Mouse (Mus musculus) CH12.LX (cell line): ENCODE results near the gene Tnp2. TPM values are rescaled to one million over a fixed set of nuclear protein-coding genes. Genes with fewer than 3 reads are reported as not detected.

Experiments
- DNase-seq: peaks from one replicate; pipeline ENCODE4 v3.0.0-alpha.2; 2013; ENCODE audit errors: extremely low read depth
- H3K27ac ChIP-seq: 2 replicates; pipeline ENCODE4 v1.5.1; 2012; ENCODE audit warnings: low read depth, mild to moderate bottlenecking, control low read depth, moderate library complexity; ENCODE audit not compliant: insufficient read depth
- H3K27me3 ChIP-seq: replicated peaks from 2 replicates; pipeline ENCODE3; 2012; ENCODE audit warnings: inconsistent platforms
- H3K36me3 ChIP-seq, 2 experiments: replicated peaks in 1 of 2; 2 replicates each; pipeline versions ENCODE3 to v1.6.1; 2012; ENCODE audit warnings: inconsistent platforms in 1 of 2, low read length in 1 of 2, mild to moderate bottlenecking in 1 of 2, mixed read lengths in 1 of 2, moderate library complexity in 1 of 2; ENCODE audit not compliant: control insufficient read depth in 1 of 2, insufficient read depth in 1 of 2
- H3K4me1 ChIP-seq, 2 experiments: 2 replicates each; pipeline ENCODE4 v1.6.1; 2012; ENCODE audit warnings: inconsistent platforms in 1 of 2, moderate library complexity in 1 of 2; ENCODE audit not compliant: insufficient read depth in 2 of 2, control insufficient read depth in 1 of 2
- H3K4me2 ChIP-seq: 2 replicates; pipeline ENCODE4 v1.6.1; 2012; ENCODE audit warnings: low read depth, mild to moderate bottlenecking, control low read depth; ENCODE audit not compliant: poor library complexity, insufficient read depth, severe bottlenecking
- H3K4me3 ChIP-seq, 3 experiments: fragments of 150-350 bp in 1 of 3; sonication (generic) in 1 of 3; replicated peaks in 1 of 3; 2 replicates each; pipeline versions ENCODE3 to v1.5.1; 2011 to 2012; ENCODE audit warnings: low read depth in 2 of 3, low read length in 2 of 3, mild to moderate bottlenecking in 2 of 3, moderate library complexity in 2 of 3, control low read depth in 1 of 3, improper control_type of control experiment in 1 of 3, inconsistent platforms in 1 of 3, mixed read lengths in 1 of 3; ENCODE audit not compliant: poor library complexity in 1 of 3
- H3K79me2 ChIP-seq: replicated peaks from 2 replicates; pipeline ENCODE4 v1.6.1; 2012; ENCODE audit warnings: mild to moderate bottlenecking, moderate library complexity; ENCODE audit not compliant: control insufficient read depth, poor library complexity, insufficient read depth, severe bottlenecking; ENCODE audit errors: extremely low read depth
- H3K9ac ChIP-seq: 2 replicates; pipeline ENCODE4 v1.6.1; 2012; ENCODE audit warnings: low read depth, mild to moderate bottlenecking, control low read depth, moderate library complexity; ENCODE audit not compliant: insufficient read depth
- H3K9me3 ChIP-seq: replicated peaks from 2 replicates; pipeline ENCODE3; 2012; ENCODE audit warnings: low read length, inconsistent platforms, mixed read lengths
- BHLHE40 ChIP-seq: IDR thresholded peaks from 2 replicates; pipeline ENCODE4 v1.6.1; 2011; ENCODE audit warnings: mild to moderate bottlenecking, low read depth, low read length, improper control_type of control experiment
- CHD1 ChIP-seq: IDR thresholded peaks from 2 replicates; pipeline ENCODE4 v1.6.1; 2012; ENCODE audit warnings: low read depth, low read length, improper control_type of control experiment, inconsistent platforms
- CHD2 ChIP-seq: IDR thresholded peaks from 2 replicates; pipeline ENCODE4 v1.6.1; 2011; ENCODE audit warnings: low read length, improper control_type of control experiment
- CTCF ChIP-seq, 2 experiments: IDR thresholded peaks in 1 of 2; conservative IDR thresholded peaks in 1 of 2; 2 replicates each; pipeline ENCODE4 v1.5.1; 2011 to 2012; ENCODE audit warnings: low read depth in 2 of 2, low read length in 2 of 2, improper control_type of control experiment in 1 of 2, inconsistent platforms in 1 of 2, mild to moderate bottlenecking in 1 of 2, moderate library complexity in 1 of 2
- E2F4 ChIP-seq: IDR thresholded peaks from 2 replicates; pipeline ENCODE4 v1.6.1; 2011; ENCODE audit warnings: low read depth, low read length, improper control_type of control experiment; ENCODE audit not compliant: insufficient replicate concordance
- ELF1 ChIP-seq: IDR thresholded peaks from 2 replicates; pipeline ENCODE4 v1.6.1; 2014; ENCODE audit warnings: low read depth, mild to moderate bottlenecking, inconsistent platforms, low read length, improper control_type of control experiment
- EP300 ChIP-seq: IDR thresholded peaks from 2 replicates; pipeline ENCODE4 v1.6.1; 2011; ENCODE audit warnings: low read length, improper control_type of control experiment
- ETS1 ChIP-seq: conservative IDR thresholded peaks from 2 replicates; pipeline ENCODE4 v1.6.1; 2012; ENCODE audit warnings: low read depth, mild to moderate bottlenecking, inconsistent platforms, low read length, improper control_type of control experiment, moderate library complexity
- GABPA ChIP-seq: IDR thresholded peaks from 2 replicates; pipeline ENCODE4 v1.6.1; 2012; ENCODE audit warnings: low read depth, low read length, improper control_type of control experiment, inconsistent platforms; ENCODE audit not compliant: insufficient replicate concordance
- HCFC1 ChIP-seq: IDR thresholded peaks from 2 replicates; pipeline ENCODE4 v1.6.1; 2012; ENCODE audit warnings: low read depth, mild to moderate bottlenecking, inconsistent platforms, low read length, improper control_type of control experiment
- IRF4 ChIP-seq: IDR thresholded peaks from 2 replicates; pipeline ENCODE4 v1.6.1; 2014; ENCODE audit warnings: low read depth, mild to moderate bottlenecking, inconsistent platforms, low read length, improper control_type of control experiment
- JUN ChIP-seq: IDR thresholded peaks from 2 replicates; pipeline ENCODE4 v1.6.1; 2011; ENCODE audit warnings: low read depth, mild to moderate bottlenecking, low read length, improper control_type of control experiment, moderate library complexity; ENCODE audit not compliant: insufficient read depth
- JUND ChIP-seq: conservative IDR thresholded peaks from 2 replicates; pipeline ENCODE4 v1.6.1; 2011; ENCODE audit warnings: low read depth, low read length, improper control_type of control experiment
- KAT2A ChIP-seq: IDR thresholded peaks from 2 replicates; pipeline ENCODE4 v1.6.1; 2012; ENCODE audit warnings: low read length, improper control_type of control experiment, inconsistent platforms; ENCODE audit not compliant: insufficient replicate concordance
- MAFK ChIP-seq: IDR thresholded peaks from 2 replicates; pipeline ENCODE4 v1.6.1; 2011; ENCODE audit warnings: low read length, improper control_type of control experiment; ENCODE audit not compliant: insufficient replicate concordance
- MAX ChIP-seq: IDR thresholded peaks from 2 replicates; pipeline ENCODE4 v1.6.1; 2011; ENCODE audit warnings: low read length, improper control_type of control experiment
- MAZ ChIP-seq: IDR thresholded peaks from 2 replicates; pipeline ENCODE4 v1.6.1; 2012; ENCODE audit warnings: low read depth, mild to moderate bottlenecking, inconsistent platforms, low read length, improper control_type of control experiment, moderate library complexity
- MEF2A ChIP-seq: IDR thresholded peaks from 2 replicates; pipeline ENCODE4 v1.6.1; 2014; ENCODE audit warnings: low read depth, mild to moderate bottlenecking, inconsistent platforms, low read length, improper control_type of control experiment, borderline replicate concordance
- MXI1 ChIP-seq: IDR thresholded peaks from 2 replicates; pipeline ENCODE4 v1.6.1; 2011; ENCODE audit warnings: mild to moderate bottlenecking, low read depth, low read length, improper control_type of control experiment
- MYC ChIP-seq: IDR thresholded peaks from 2 replicates; pipeline ENCODE4 v1.6.1; 2011; ENCODE audit warnings: low read depth, mild to moderate bottlenecking, improper control_type of control experiment, low read length
- NELFE ChIP-seq: IDR thresholded peaks from 2 replicates; pipeline ENCODE4 v1.6.1; 2011; ENCODE audit warnings: low read depth, low read length, improper control_type of control experiment
- NRF1 ChIP-seq: IDR thresholded peaks from 2 replicates; pipeline ENCODE4 v1.6.1; 2014; ENCODE audit warnings: low read depth, mild to moderate bottlenecking, inconsistent platforms, low read length, improper control_type of control experiment, moderate library complexity
- POLR2A ChIP-seq: IDR thresholded peaks from 2 replicates; pipeline ENCODE4 v1.6.1; 2011; ENCODE audit warnings: low read depth, mild to moderate bottlenecking, improper control_type of control experiment, low read length
- POLR2AphosphoS2 ChIP-seq: IDR thresholded peaks from 2 replicates; pipeline ENCODE4 v1.6.1; 2011; ENCODE audit warnings: low read depth, low read length, improper control_type of control experiment
- RAD21 ChIP-seq: IDR thresholded peaks from 2 replicates; pipeline ENCODE4 v1.6.1; 2011; ENCODE audit warnings: low read depth, mild to moderate bottlenecking, low read length, improper control_type of control experiment, moderate library complexity
- RCOR1 ChIP-seq: conservative IDR thresholded peaks from 2 replicates; pipeline ENCODE4 v1.6.1; 2012; ENCODE audit warnings: low read depth, mild to moderate bottlenecking, inconsistent platforms, low read length, improper control_type of control experiment
- SIN3A ChIP-seq: IDR thresholded peaks from 2 replicates; pipeline ENCODE4 v1.6.1; 2012; ENCODE audit warnings: low read length, improper control_type of control experiment, inconsistent platforms
- TBP ChIP-seq: conservative IDR thresholded peaks from 2 replicates; pipeline ENCODE4 v1.6.1; 2011; ENCODE audit warnings: low read depth, low read length, improper control_type of control experiment
- TCF12 ChIP-seq: IDR thresholded peaks from 2 replicates; pipeline ENCODE4 v1.6.1; 2014; ENCODE audit warnings: low read depth, mild to moderate bottlenecking, inconsistent platforms, low read length, improper control_type of control experiment
- USF1 ChIP-seq: IDR thresholded peaks from 2 replicates; pipeline ENCODE4 v1.6.1; 2014; ENCODE audit warnings: low read depth, mild to moderate bottlenecking, inconsistent platforms, low read length, improper control_type of control experiment
- USF2 ChIP-seq: conservative IDR thresholded peaks from 2 replicates; pipeline ENCODE4 v1.6.1; 2011; ENCODE audit warnings: low read depth, low read length, improper control_type of control experiment
- ZKSCAN1 ChIP-seq: IDR thresholded peaks from 2 replicates; pipeline ENCODE4 v1.6.1; 2012; ENCODE audit warnings: low read depth, inconsistent platforms, low read length, improper control_type of control experiment, borderline replicate concordance
- ZMIZ1 ChIP-seq: IDR thresholded peaks from 2 replicates; pipeline ENCODE4 v1.6.1; 2012; ENCODE audit warnings: low read depth, mild to moderate bottlenecking, inconsistent platforms, low read length, improper control_type of control experiment
- ZNF384 ChIP-seq: IDR thresholded peaks from 2 replicates; pipeline ENCODE4 v1.6.1; 2012; ENCODE audit warnings: low read depth, low read length, improper control_type of control experiment, inconsistent platforms
- dilution Hi-C: fragments of 300-500 bp; cut with MboI; formaldehyde crosslinking; loops from 2 replicates; pipeline ENCODE4 v1.14.3; 2020; ENCODE audit warnings: low sequenced_read_pairs; ENCODE audit not compliant: extremely low pct_unique_long_range_greater_than_20kb, extremely low pct_ligation_motif_present
- in situ Hi-C: fragments of 300-500 bp; cut with MboI; formaldehyde crosslinking; loops from 3 replicates; pipeline ENCODE4 v1.14.3; 2019; ENCODE audit warnings: low sequenced_read_pairs, low pct_ligation_motif_present, low pct_unique_long_range_greater_than_20kb, mixed read lengths
- polyA plus RNA-seq: library from polyadenylated mRNA; unstranded; fragments of >175 nt; gene quantifications from 2 replicates; pipeline ENCODE4 v1.2.1, GENCODE M21; 2012; ENCODE audit warnings: low read depth; ENCODE audit not compliant: insufficient read length
- total RNA-seq, 2 experiments: library from RNA; depleted of rRNA; stranded (reverse); fragments of 300-350 nt in 1 of 2; fragments of >200 nt in 1 of 2; gene quantifications; 2 replicates each; pipeline ENCODE4 v1.2.3; 2012 to 2014

Tnp2 gene
- total and polyA plus RNA-seq, 3 experiments: 0.25 to 0.43 TPM; not detected in 1

DNA sequence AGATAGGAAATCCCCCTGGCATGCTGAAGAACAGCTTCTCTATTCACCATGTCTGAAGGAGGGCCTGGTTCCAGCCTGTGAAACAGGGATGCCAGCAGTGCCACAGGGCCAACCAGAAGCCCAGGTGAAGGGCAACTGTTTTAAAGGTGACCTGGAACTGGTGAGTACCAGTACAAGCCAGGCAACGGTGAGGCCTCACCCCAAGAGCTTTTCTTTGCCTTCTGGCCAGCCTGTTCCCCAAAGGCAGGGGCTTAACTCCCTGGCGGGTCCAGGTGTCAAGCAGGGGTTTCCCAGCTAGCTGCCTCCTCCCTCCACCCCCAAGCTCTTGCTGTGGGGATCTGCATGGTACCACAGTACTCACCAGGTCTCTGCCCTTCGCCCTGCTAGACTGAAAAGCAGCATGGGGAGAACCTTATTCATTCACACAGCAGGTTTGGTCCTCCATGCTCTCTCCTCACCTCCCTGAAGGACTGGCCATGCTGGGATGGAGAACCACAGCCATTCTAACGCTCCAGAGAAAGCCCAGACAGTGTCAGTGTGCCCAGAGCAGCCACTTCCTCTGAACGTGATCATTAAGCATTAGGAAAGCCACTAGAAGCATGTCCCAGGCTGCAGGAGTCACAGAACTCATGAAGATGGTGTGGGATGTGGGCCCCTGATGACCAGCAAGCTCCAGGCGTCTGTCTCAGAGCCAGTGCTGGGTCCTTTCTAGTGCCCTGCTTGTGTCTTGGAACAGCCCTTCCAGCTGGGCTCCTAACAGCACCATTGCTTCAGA lies 5.9 kb downstream of the Tnp2 start (continued):
- no peak for TF ChIP-seq HCFC1

DNA sequence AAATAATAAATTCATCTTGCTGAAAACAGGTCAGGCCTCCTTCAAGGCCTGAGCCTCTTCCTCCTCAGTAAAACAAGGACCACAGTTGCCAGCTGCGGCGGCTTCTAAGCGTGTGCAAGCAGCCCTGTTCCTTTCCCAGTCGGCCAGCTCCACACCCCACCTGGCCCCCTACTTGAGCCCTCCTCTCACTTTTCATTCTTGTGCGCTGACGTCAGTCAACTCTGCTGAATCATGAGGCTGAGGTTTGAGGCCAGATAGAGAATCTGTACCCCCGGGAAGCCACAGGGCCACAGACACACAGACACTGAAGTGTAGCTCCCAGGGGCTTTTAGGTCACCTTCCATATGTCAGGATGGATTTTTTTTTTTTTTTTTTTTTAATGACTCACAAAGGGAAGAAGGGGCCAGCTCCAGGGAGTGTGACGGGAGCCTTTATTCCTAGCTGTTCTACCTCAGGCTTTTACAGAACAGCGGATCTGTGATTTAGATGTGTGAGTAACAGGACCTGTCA lies 6.5 kb downstream of the Tnp2 start:
- H3K4me1 ChIP-seq: peaks cover 22 to 60% of the 10 kb centered on the region in 2 experiments
- H3K9ac ChIP-seq: peak overlapping the region; percentile 89
- H3K36me3 ChIP-seq: peaks cover 0 to 26% of the 10 kb centered on the region in 2 experiments
- H3K4me3 ChIP-seq: peak overlapping the region; percentile 84 to 99 (median 96)
- peak overlapping the region; percentile 97 for H3K27ac ChIP-seq
- dilution Hi-C loops: no loop called here
- peaks cover 16% of the 10 kb centered on the region for H3K79me2 ChIP-seq
- H3K4me2 ChIP-seq: peak overlapping the region; percentile 52
- no peaks in the 10 kb centered on the region for H3K9me3 ChIP-seq
- in situ Hi-C loops: loop anchor here (5.0 kb wide), 1 partner anchor 35 kb away; no protein-coding TSS in a partner anchor
- DNase-seq: peak; percentile 95
- H3K27me3 ChIP-seq: no peaks in the 10 kb centered on the region
- no peak for TF ChIP-seq USF2
- peak; percentile 90 for TF ChIP-seq RCOR1
- no peak for TF ChIP-seq ELF1
- TF ChIP-seq ETS1: peak; percentile 97
- peak; percentile 37; the same call in 1 of the 2 replicates for TF ChIP-seq E2F4
- TF ChIP-seq NELFE: peak; percentile 24; the same call in 1 of the 2 replicates
- peak; percentile 92 for TF ChIP-seq SIN3A
- TF ChIP-seq POLR2AphosphoS2: no peak; the same call in none of the 2 replicates
- TF ChIP-seq MAZ: peak; percentile 94
- no peak for TF ChIP-seq CTCF (conservative IDR thresholded peaks at IDR 0.05 in 1 of 2, IDR thresholded peaks at IDR 0.05 in 1 of 2; ENCODE audit: low read depth in 2 of 2, low read length in 2 of 2)
- TF ChIP-seq CHD1: peak; percentile 87
- TF ChIP-seq JUND: peak; percentile 65; the same call in 1 of the 2 replicates
- peak; percentile 69; the same call in 1 of the 2 replicates for TF ChIP-seq JUN
- TF ChIP-seq ZNF384: peak; percentile 97
- TF ChIP-seq MEF2A: peak; percentile 91
- peak; percentile 27; the same call in 1 of the 2 replicates for TF ChIP-seq CHD2
- TF ChIP-seq MAFK: peak; percentile 88
- TF ChIP-seq NRF1: 0 out of 2 replicates have a peak, but pooled peaks have one; percentile 28
- TF ChIP-seq TCF12: peak; percentile 94
- no peak for TF ChIP-seq USF1
- peak; percentile 35; the same call in 1 of the 2 replicates for TF ChIP-seq HCFC1
- no peak; the same call in none of the 2 replicates for TF ChIP-seq RAD21
- TF ChIP-seq MYC: peak; percentile 37; the same call in 1 of the 2 replicates
- TF ChIP-seq TBP: 0 out of 2 replicates have a peak, but pooled peaks have one; percentile 27
- peak; percentile 90 for TF ChIP-seq BHLHE40
- peak; percentile 52 for TF ChIP-seq POLR2A
- TF ChIP-seq KAT2A: 0 out of 2 replicates have a peak, but pooled peaks have one; percentile 54
- no peak; the same call in 1 of the 2 replicates for TF ChIP-seq ZKSCAN1
- peak; percentile 78 for TF ChIP-seq EP300
- no peak; the same call in none of the 2 replicates for TF ChIP-seq MAX
- TF ChIP-seq ZMIZ1: no peak; the same call in 1 of the 2 replicates
- no peak; the same call in 1 of the 2 replicates for TF ChIP-seq MXI1
- TF ChIP-seq IRF4: peak; percentile 65
- TF ChIP-seq GABPA: no peak
